Mouse (Mus musculus) neural tube, embryonic 15.5 days (tissue): Measurements from ENCODE around the gene Thop1. TPM values are rescaled to one million over a fixed set of nuclear protein-coding genes. Genes with fewer than 3 reads are reported as not detected.
"Not testable (repeated sequence)": the region's sequence is repeated elsewhere in the genome, so short reads cannot be mapped to it uniquely, and the experiment has no call there.

Source experiments
- ATAC-seq: fragments of 200-750 bp; cut with Nextera tagmentation; 2 replicates; pipeline ENCODE4 v1.8.0; 2017; ENCODE audit warnings: mild to moderate bottlenecking, moderate TSS enrichment, moderate library complexity; ENCODE audit not compliant: low FRiP score
- H3K27ac ChIP-seq: fragments of 300-500 bp; sonication (generic); replicated peaks from 2 replicates; pipeline ENCODE4 v1.5.1; 2015; ENCODE audit warnings: mild to moderate bottlenecking, inconsistent platforms
- H3K27me3 ChIP-seq: fragments of 300-500 bp; sonication (generic); replicated peaks from 2 replicates; pipeline ENCODE4 v1.6.1; 2015; ENCODE audit warnings: inconsistent platforms
- H3K36me3 ChIP-seq: fragments of 300-500 bp; sonication (generic); 2 replicates; pipeline ENCODE4 v1.6.1; 2015; ENCODE audit warnings: inconsistent platforms
- H3K4me1 ChIP-seq: fragments of 300-500 bp; sonication (generic); 2 replicates; pipeline ENCODE4 v1.6.1; 2015; ENCODE audit warnings: inconsistent platforms
- H3K4me2 ChIP-seq: fragments of 300-500 bp; sonication (generic); 2 replicates; pipeline ENCODE4 v1.6.1; 2015; ENCODE audit warnings: inconsistent platforms, mild to moderate bottlenecking, moderate library complexity
- H3K4me3 ChIP-seq: fragments of 300-500 bp; sonication (generic); replicated peaks from 2 replicates; pipeline ENCODE4 v1.5.1; 2015; ENCODE audit warnings: mild to moderate bottlenecking, inconsistent platforms
- H3K9ac ChIP-seq: fragments of 300-500 bp; sonication (generic); replicated peaks from 2 replicates; pipeline ENCODE4 v1.6.1; 2015; ENCODE audit warnings: mild to moderate bottlenecking, inconsistent platforms
- H3K9me3 ChIP-seq: fragments of 300-500 bp; sonication (generic); replicated peaks from 2 replicates; pipeline ENCODE4 v1.6.1; 2016; ENCODE audit warnings: inconsistent platforms
- WGBS: fragments of 180-500 bp; shearing (Covaris S2); methylation state at CpG from one replicate; pipeline ENCODE4 v1.1.7; 2015; ENCODE audit warnings: mixed read lengths; 5-methylcytosine and 5-hydroxymethylcytosine counted together
- polyA plus RNA-seq: library from polyadenylated mRNA; unstranded; fragments of >200 nt; fragmentation: Nextera tagmentation; extraction: Ambion mirVana; gene quantifications from 2 replicates; pipeline ENCODE4 v1.2.1, GENCODE M21; 2015

Thop1 gene
- polyA plus RNA-seq, 1 experiment from 2014 or later, result 44.3 TPM

- 85% methylated on average over 10 of the region's 10 CpGs for WGBS
Measured at GRCm38 (mm10) chr10:81033586-81033985, 36.2 kb upstream of the Thop1 start.

GRCm38 (mm10) chr10:81036251-81036650 lies 33.6 kb upstream of the Thop1 start:
- Histone ChIP-seq H3K4me3 (no peak overlapping the region), H3K9me3 (no peaks in the 10 kb centered on the region), H3K27ac (no peak overlapping the region), H3K4me1 (peaks cover 35% of the 10 kb centered on the region), H3K9ac (no peak overlapping the region), H3K27me3 (no peaks in the 10 kb centered on the region), H3K36me3 (peaks cover 21% of the 10 kb centered on the region), H3K4me2 (peak overlapping the region; percentile 72)
- 82% methylated on average over 7 of the region's 7 CpGs for WGBS
- ATAC-seq, result no peak

More at GRCm38 (mm10) chr10:81033586-81033985, 36.2 kb upstream of the Thop1 start:
- peaks cover 38% of the 10 kb centered on the region for H3K36me3 ChIP-seq
- no peaks in the 10 kb centered on the region for H3K9me3 ChIP-seq
- ATAC-seq, result no peak
- peaks cover 38% of the 10 kb centered on the region for H3K4me1 ChIP-seq
- H3K27me3 ChIP-seq, result no peaks in the 10 kb centered on the region
- H3K4me2 ChIP-seq, result no peak overlapping the region
- H3K9ac ChIP-seq, result no peak overlapping the region
- H3K27ac ChIP-seq, result no peak overlapping the region
- H3K4me3 ChIP-seq, result no peak overlapping the region

- H3K27me3 ChIP-seq, result no peaks in the 10 kb centered on the region
- H3K4me2 ChIP-seq, result peak within 1 kb of the TSS; percentile 72
- ATAC-seq, result peak; percentile 99
- H3K36me3 ChIP-seq, result peaks cover 15% of the 10 kb centered on the region
- peak within 1 kb of the TSS; percentile 96 for H3K4me3 ChIP-seq
- peak within 1 kb of the TSS; percentile 73 for H3K27ac ChIP-seq
- H3K9ac ChIP-seq, result peak within 1 kb of the TSS; percentile 91
- peaks cover 37% of the 10 kb centered on the region for H3K4me1 ChIP-seq
- no peaks in the 10 kb centered on the region for H3K9me3 ChIP-seq
- under 1% methylated on average over 32 of the region's 35 CpGs for WGBS
Measured at GRCm38 (mm10) chr10:81036988-81037580, 32.8 kb upstream of the Thop1 start, which contains the start of gene Slc39a3. Slc39a3 (minus strand) TSS chr10:81037426.

- Histone ChIP-seq H3K9ac (no peak overlapping the region), H3K4me1 (peaks cover 9% of the 10 kb centered on the region; the same call in 1 of the 2 replicates), H3K27me3 (no peaks in the 10 kb centered on the region), H3K9me3 (no peaks in the 10 kb centered on the region), H3K36me3 (peaks cover 42% of the 10 kb centered on the region), H3K4me3 (no peak overlapping the region), H3K27ac (no peak overlapping the region), H3K4me2 (no peak overlapping the region)
- WGBS, result 30% methylated on average over 13 of the region's 13 CpGs
- no peak for ATAC-seq
Measured at GRCm38 (mm10) chr10:81041458-81042175, 28.2 kb upstream of the Thop1 start.

GRCm38 (mm10) chr10:81045246-81045645 lies 24.6 kb upstream of the Thop1 start:
- H3K4me2 ChIP-seq, H3K4me1 ChIP-seq: not testable (repeated sequence)

GRCm38 (mm10) chr10:81050645-81051044 lies 19.2 kb upstream of the Thop1 start:
- H3K9me3 ChIP-seq, result no peaks in the 10 kb centered on the region

More at GRCm38 (mm10) chr10:81045246-81045645, 24.6 kb upstream of the Thop1 start:
- 91% methylated on average over 14 of the region's 14 CpGs for WGBS
- not testable (repeated sequence) for H3K27me3 ChIP-seq, H3K27ac ChIP-seq, H3K9ac ChIP-seq, H3K9me3 ChIP-seq, H3K4me3 ChIP-seq, ATAC-seq
- H3K36me3 ChIP-seq, result peaks cover 78% of the 10 kb centered on the region

GRCm38 (mm10) chr10:81051133-81051532 lies 18.7 kb upstream of the Thop1 start:
- Histone ChIP-seq H3K27me3 (no peaks in the 10 kb centered on the region), H3K4me1 (peaks cover 10% of the 10 kb centered on the region), H3K36me3 (peaks cover 61% of the 10 kb centered on the region), H3K9ac (no peak overlapping the region), H3K4me2 (no peak overlapping the region), H3K27ac (no peak overlapping the region), H3K9me3 (no peaks in the 10 kb centered on the region), H3K4me3 (no peak overlapping the region)
- no peak for ATAC-seq
- 97% methylated on average over 6 of the region's 6 CpGs for WGBS

More at GRCm38 (mm10) chr10:81050645-81051044, 19.2 kb upstream of the Thop1 start:
- 89% methylated on average over 4 of the region's 4 CpGs for WGBS
- H3K9ac ChIP-seq, result no peak overlapping the region
- no peak overlapping the region for H3K4me2 ChIP-seq
- no peaks in the 10 kb centered on the region for H3K27me3 ChIP-seq
- ATAC-seq, result no peak
- H3K27ac ChIP-seq, result no peak overlapping the region
- peaks cover 8% of the 10 kb centered on the region for H3K4me1 ChIP-seq
- no peak overlapping the region for H3K4me3 ChIP-seq
- H3K36me3 ChIP-seq, result peaks cover 66% of the 10 kb centered on the region

GRCm38 (mm10) chr10:81052577-81052976 lies 17.3 kb upstream of the Thop1 start:
- no peaks in the 10 kb centered on the region for H3K9me3 ChIP-seq
- H3K27me3 ChIP-seq, result no peaks in the 10 kb centered on the region
- no peak for ATAC-seq
- H3K9ac ChIP-seq, result no peak overlapping the region
- 94% methylated on average over 5 of the region's 5 CpGs for WGBS
- H3K4me1 ChIP-seq, result peaks cover 23% of the 10 kb centered on the region
- H3K4me2 ChIP-seq, result no peak overlapping the region
- H3K27ac ChIP-seq, result no peak overlapping the region
- H3K36me3 ChIP-seq, result peaks cover 47% of the 10 kb centered on the region
- H3K4me3 ChIP-seq, result no peak overlapping the region

- no peak overlapping the region for H3K4me3 ChIP-seq
- H3K36me3 ChIP-seq, result peaks cover 21% of the 10 kb centered on the region
- peaks cover 44% of the 10 kb centered on the region for H3K4me1 ChIP-seq
- WGBS, result 89% methylated on average over 6 of the region's 6 CpGs
- H3K27ac ChIP-seq, result no peak overlapping the region
- no peaks in the 10 kb centered on the region for H3K9me3 ChIP-seq
- no peaks in the 10 kb centered on the region for H3K27me3 ChIP-seq
- no peak overlapping the region for H3K4me2 ChIP-seq
- no peak for ATAC-seq
- 0 out of 2 replicates have a peak overlapping the region, but pooled peaks have one; percentile 8 for H3K9ac ChIP-seq
Measured at GRCm38 (mm10) chr10:81055169-81055568, 14.7 kb upstream of the Thop1 start.

- not testable (repeated sequence) for H3K9ac ChIP-seq, H3K27ac ChIP-seq, H3K4me3 ChIP-seq, H3K4me2 ChIP-seq, H3K9me3 ChIP-seq, ATAC-seq, H3K27me3 ChIP-seq
- 82% methylated on average over 11 of the region's 11 CpGs for WGBS
- peaks cover 14% of the 10 kb centered on the region for H3K36me3 ChIP-seq
- peaks cover 47% of the 10 kb centered on the region for H3K4me1 ChIP-seq
Measured at GRCm38 (mm10) chr10:81055802-81056340, 14.0 kb upstream of the Thop1 start.

GRCm38 (mm10) chr10:81057406-81058130 lies 12.3 kb upstream of the Thop1 start:
- no peak for ATAC-seq
- no peak overlapping the region for H3K4me3 ChIP-seq
- H3K27ac ChIP-seq, result no peak overlapping the region
- H3K36me3 ChIP-seq, result no peaks in the 10 kb centered on the region
- peaks cover 47% of the 10 kb centered on the region for H3K4me1 ChIP-seq
- 95% methylated on average over 23 of the region's 23 CpGs for WGBS
- H3K27me3 ChIP-seq, result no peaks in the 10 kb centered on the region
- no peak overlapping the region; the same call in 1 of the 2 replicates for H3K9ac ChIP-seq
- H3K9me3 ChIP-seq, result no peaks in the 10 kb centered on the region
- no peak overlapping the region for H3K4me2 ChIP-seq
